9 mouse cellular contexts compared by ENCODE assay signal in genomic region chr4:130960118-130960734, GRCm38 (mm10). TPM values are rescaled to one million over a fixed set of nuclear protein-coding genes. Genes with fewer than 3 reads are reported as not detected.
A peak's percentile ranks its signal among the peaks of the same experiment; 100 is the strongest.
DNase-seq lines count a peak whose midpoint lies in the region; ATAC-seq and TF ChIP-seq lines count a peak whose summit lies in the region.
"Had no signal": no experiment of that assay in that cellular context is flagged by ENCODE, and none has a peak within 500 bp of the region (broad histone marks: within the 10 kb centered on the region; RNA-seq: fewer than 3 reads in every experiment).

No protein-coding gene starts in this region.

- no peak for TF ChIP-seq POLR2A in MEL (IDR thresholded peaks at IDR 0.05; ENCODE audit: control insufficient read depth in 1 of 2, insufficient read depth in 1 of 2, low read depth in 1 of 2, low read length in 2 of 2, poor library complexity in 1 of 2)

- H3K4me3 ChIP-seq in MEL (ENCODE audit: control insufficient read depth in 1 of 2, insufficient read depth in 1 of 2, low read depth in 2 of 2, low read length in 2 of 2): no peak overlapping the region
- no peak overlapping the region for H3K4me3 ChIP-seq in forebrain, embryonic 14.5 days (ENCODE audit: low read depth, low read length)
- H3K4me3 ChIP-seq in layer of hippocampus, adult 2 months: no peak overlapping the region
- no peak overlapping the region for H3K4me3 ChIP-seq in lung, embryonic 16.5 days (ENCODE audit: low read length)
- H3K4me3 ChIP-seq: limb, embryonic 15.5 days had no signal

- peak; percentile 84 for ATAC-seq in forebrain, embryonic 14.5 days
- ATAC-seq in lung, embryonic 16.5 days (ENCODE audit: low read depth): peak; percentile 15; the same call in 1 of the 2 replicates

- no peak overlapping the region for H3K9ac ChIP-seq in MEL (ENCODE audit: control insufficient read depth, low read depth, low read length, poor library complexity, severe bottlenecking)
- no peak overlapping the region for H3K9ac ChIP-seq in forebrain, embryonic 14.5 days (ENCODE audit: low read length)
- no peak overlapping the region for H3K9ac ChIP-seq in lung, embryonic 16.5 days (ENCODE audit: low read length)
- H3K9ac ChIP-seq: limb, embryonic 15.5 days had no signal

- H3K9me3 ChIP-seq in MEL (replicated peaks; ENCODE audit: insufficient read depth, low read length): no peaks in the 10 kb centered on the region
- no peaks in the 10 kb centered on the region for H3K9me3 ChIP-seq in forebrain, embryonic 14.5 days (replicated peaks; ENCODE audit: control insufficient read depth, low read length)
- no peaks in the 10 kb centered on the region for H3K9me3 ChIP-seq in lung, embryonic 16.5 days (ENCODE audit: control insufficient read depth, low read length)
- H3K9me3 ChIP-seq: limb, embryonic 15.5 days had no signal

- TF ChIP-seq RAD21 in MEL (IDR thresholded peaks at IDR 0.05; ENCODE audit: low read depth, low read length): peak; percentile 97

- WGBS in forebrain, embryonic 14.5 days: 29% methylated on average over 9 of the region's 9 CpGs
- 22% methylated on average over 9 of the region's 9 CpGs for WGBS in lung, embryonic 16.5 days

- H3K27me3 ChIP-seq in MEL (ENCODE audit: control insufficient read depth in 1 of 2, insufficient read depth in 2 of 2, low read length in 2 of 2): no peaks in the 10 kb centered on the region
- H3K27me3 ChIP-seq in forebrain, embryonic 14.5 days (replicated peaks; ENCODE audit: control insufficient read depth, insufficient read depth, low read length): no peaks in the 10 kb centered on the region
- no peaks in the 10 kb centered on the region; the same call in 1 of the 2 replicates for H3K27me3 ChIP-seq in lung, embryonic 16.5 days (ENCODE audit: control insufficient read depth, insufficient read depth, low read depth, low read length)

- no peak for TF ChIP-seq EP300 in MEL (IDR thresholded peaks at IDR 0.05; ENCODE audit: low read depth in 1 of 2, low read length in 2 of 2)

- H3K36me3 ChIP-seq in MEL (ENCODE audit: control insufficient read depth in 1 of 2, insufficient read depth in 2 of 2, low read length in 2 of 2): no peaks in the 10 kb centered on the region
- no peaks in the 10 kb centered on the region for H3K36me3 ChIP-seq in forebrain, embryonic 14.5 days (ENCODE audit: control insufficient read depth, insufficient read depth, low read length)
- H3K36me3 ChIP-seq in lung, embryonic 16.5 days (ENCODE audit: control insufficient read depth, insufficient read depth, low read length): no peaks in the 10 kb centered on the region
- H3K36me3 ChIP-seq: limb, embryonic 15.5 days had no signal

- H3K4me1 ChIP-seq in MEL (ENCODE audit: control insufficient read depth in 1 of 2, insufficient read depth in 2 of 2, low read length in 2 of 2): no peaks in the 10 kb centered on the region
- H3K4me1 ChIP-seq in forebrain, embryonic 14.5 days (ENCODE audit: control insufficient read depth, insufficient read depth, low read length): 0 out of 2 replicates have a peak, but pooled peaks cover 2% of the 10 kb centered on the region
- no peaks in the 10 kb centered on the region for H3K4me1 ChIP-seq in lung, embryonic 16.5 days (replicated peaks; ENCODE audit: control insufficient read depth, insufficient read depth, low read length)
- H3K4me1 ChIP-seq: limb, embryonic 15.5 days had no signal

- no peaks in the 10 kb centered on the region for H3K79me2 ChIP-seq in MEL (ENCODE audit: control insufficient read depth, insufficient read depth, low read length, poor library complexity)

- peak; percentile 82 to 99 (median 93) for TF ChIP-seq CTCF in MEL (IDR thresholded peaks at IDR 0.05 in 2 of 3, conservative IDR thresholded peaks at IDR 0.05 in 1 of 3; ENCODE audit: control insufficient read depth in 1 of 3, insufficient read depth in 1 of 3, low read depth in 2 of 3, low read length in 3 of 3, poor library complexity in 1 of 3, severe bottlenecking in 1 of 3)
- TF ChIP-seq CTCF in layer of hippocampus, adult 2 months (conservative IDR thresholded peaks at IDR 0.05): peak; percentile 96

- no peak overlapping the region for H3K4me2 ChIP-seq in forebrain, embryonic 14.5 days (ENCODE audit: low read length)
- no peak overlapping the region for H3K4me2 ChIP-seq in lung, embryonic 16.5 days (ENCODE audit: low read depth, low read length)
- H3K4me2 ChIP-seq: limb, embryonic 15.5 days had no signal

- H3K27ac ChIP-seq in MEL (ENCODE audit: control insufficient read depth, low read depth, low read length): no peak overlapping the region
- H3K27ac ChIP-seq in forebrain, embryonic 14.5 days (ENCODE audit: low read depth, low read length): no peak overlapping the region
- no peak overlapping the region for H3K27ac ChIP-seq in layer of hippocampus, adult 2 months
- H3K27ac ChIP-seq in lung, embryonic 16.5 days (ENCODE audit: low read length): no peak overlapping the region
- H3K27ac ChIP-seq: limb, embryonic 15.5 days had no signal

- peak; percentile 73 for DNase-seq in MEL (ENCODE audit: low read depth, low spot score)
- peak; percentile 85 for DNase-seq in cerebellum, adult 11 months
- DNase-seq in forebrain, embryonic 14.5 days (ENCODE audit: low spot score): peak; percentile 88
- peak; percentile 93 for DNase-seq in heart, postnatal 4 days
- peak; percentile 79 to 94 for DNase-seq in layer of hippocampus, adult 2 months (ENCODE audit: low spot score in 2 of 2)
- peak; percentile 60 for DNase-seq in retina, adult 2 months (ENCODE audit: low read depth, low spot score)
- DNase-seq in thymus, postnatal 36 days: peak; percentile 67 to 79

TF ChIP-seq in MEL, 35 proteins besides CTCF, POLR2A, EP300 and RAD21:
- TF ChIP-seq SMC3 (IDR thresholded peaks at IDR 0.05; ENCODE audit: low read depth, low read length) (peak; percentile 96), ZC3H11A (IDR thresholded peaks at IDR 0.05; ENCODE audit: low read depth, low read length) (peak; percentile 90), GATA1 (IDR thresholded peaks at IDR 0.05; ENCODE audit: low read depth, low read length) (no peak), NELFE (IDR thresholded peaks at IDR 0.05; ENCODE audit: low read depth, low read length) (no peak)

RNA-seq across cellular contexts. Expression of gene Matn1, which starts 16.0 kb away (rescaled TPM):
- total RNA-seq in MEL (2012; rRNA removed): not detected in 2 replicates
- not detected for polyA plus RNA-seq in MEL (2012; ENCODE audit: insufficient read depth in 1 of 2, insufficient read length in 2 of 2, low read depth in 1 of 2, low replicate concordance in 2 of 2, missing spikeins in 1 of 2)
- 0.09 and 0.10 TPM in 2 replicates for polyA plus RNA-seq in forebrain, embryonic 14.5 days (2014; fragmentation: Nextera tagmentation; extraction: Ambion mirVana)
- not detected for total RNA-seq in heart, postnatal 4 days (2021)
- under 1 TPM; 0.41 to 0.64 TPM for total RNA-seq in layer of hippocampus, adult 2 months (2021)
- polyA plus RNA-seq in lung, embryonic 16.5 days (2015; fragmentation: Nextera tagmentation; extraction: Ambion mirVana): 0.92 and 1.3 TPM in 2 replicates

RNA-seq across cellular contexts. Expression of gene Laptm5, which starts 47.3 kb away (rescaled TPM):
- total RNA-seq in MEL (2012; rRNA removed): 101 and 116 TPM in 2 replicates
- 100 to 1,000 TPM; 234 to 696 TPM for polyA plus RNA-seq in MEL (2012; ENCODE audit: insufficient read depth in 1 of 2, insufficient read length in 2 of 2, low read depth in 1 of 2, low replicate concordance in 2 of 2, missing spikeins in 1 of 2)
- 27.6 and 31.9 TPM in 2 replicates for polyA plus RNA-seq in forebrain, embryonic 14.5 days (2014; fragmentation: Nextera tagmentation; extraction: Ambion mirVana)
- total RNA-seq in heart, postnatal 4 days (2021): 10 to 100 TPM; 10.1 to 13.4 TPM
- total RNA-seq in layer of hippocampus, adult 2 months (2021): 10 to 100 TPM; 33.9 to 34.0 TPM
- polyA plus RNA-seq in lung, embryonic 16.5 days (2015; fragmentation: Nextera tagmentation; extraction: Ambion mirVana): 42.1 and 43.3 TPM in 2 replicates
